Mouse (Mus musculus) kidney, adult 2 months (tissue): ENCODE results near the gene 4930595D18Rik. TPM values are rescaled to one million over a fixed set of nuclear protein-coding genes. Genes with fewer than 3 reads are reported as not detected.
A peak's percentile ranks its signal among the peaks of the same experiment; 100 is the strongest.

Source experiments
- DNase-seq: peaks from one replicate; pipeline ENCODE4 v3.0.0; 2021
- H3K27ac ChIP-seq: fragments of 200-500 bp; 2 replicates; pipeline ENCODE4 v1.5.1; 2012; ENCODE audit warnings: low read depth, low read length, control low read depth, inconsistent platforms; ENCODE audit not compliant: insufficient read depth
- H3K27me3 ChIP-seq: fragments of 200-500 bp; replicated peaks from 2 replicates; pipeline ENCODE4 v1.6.1; 2012; ENCODE audit warnings: mild to moderate bottlenecking, moderate library complexity, low read length, inconsistent platforms; ENCODE audit not compliant: control insufficient read depth, insufficient read depth
- H3K36me3 ChIP-seq: fragments of 200-500 bp; 2 replicates; pipeline ENCODE4 v1.6.1; 2012; ENCODE audit warnings: mild to moderate bottlenecking, moderate library complexity, low read length, inconsistent platforms; ENCODE audit not compliant: control insufficient read depth, insufficient read depth
- H3K4me1 ChIP-seq: fragments of 200-500 bp; 2 replicates; pipeline ENCODE4 v1.6.1; 2011; ENCODE audit warnings: low read length; ENCODE audit not compliant: control insufficient read depth, insufficient read depth
- H3K4me3 ChIP-seq: fragments of 200-500 bp; 2 replicates; pipeline ENCODE4 v1.5.1; 2011; ENCODE audit warnings: mild to moderate bottlenecking, low read depth, low read length, control low read depth; ENCODE audit not compliant: insufficient read depth
- CTCF ChIP-seq: fragments of 200-500 bp; conservative IDR thresholded peaks from 2 replicates; pipeline ENCODE4 v1.5.1; 2011; ENCODE audit warnings: low read depth, mild to moderate bottlenecking, control low read depth, low read length, moderate library complexity, mixed read lengths; ENCODE audit not compliant: insufficient read depth, insufficient read length
- POLR2A ChIP-seq: fragments of 200-500 bp; IDR thresholded peaks from one replicate; pipeline ENCODE4 v1.6.1; 2011; ENCODE audit warnings: low read depth, low read length, control low read depth
- WGBS: fragments of 180-500 bp; shearing (Covaris S2); methylation state at CpG from one replicate; pipeline ENCODE4 v1.1.7; 2018; 5-methylcytosine and 5-hydroxymethylcytosine counted together
- polyA plus RNA-seq: library from polyadenylated mRNA; depleted of rRNA; stranded (reverse); fragments of >200 nt; gene quantifications from 2 replicates; pipeline ENCODE4 v1.2.3, GENCODE M21; 2012

The 4930595D18Rik gene
- polyA plus RNA-seq, 1 experiment, result not detected

- Histone ChIP-seq H3K4me3 (no peak overlapping the region), H3K27me3 (no peaks in the 10 kb centered on the region), H3K36me3 (no peaks in the 10 kb centered on the region), H3K27ac (no peak overlapping the region), H3K4me1 (no peaks in the 10 kb centered on the region)
- DNase-seq, result peak; percentile 17
- WGBS, result 79% methylated on average over 2 of the region's 2 CpGs
- TF ChIP-seq POLR2A, result no peak
- peak; percentile 50 for TF ChIP-seq CTCF
These were observed 47.2 kb downstream of the 4930595D18Rik start for GRCm38 (mm10) chr12:111137079-111137478.

DNA sequence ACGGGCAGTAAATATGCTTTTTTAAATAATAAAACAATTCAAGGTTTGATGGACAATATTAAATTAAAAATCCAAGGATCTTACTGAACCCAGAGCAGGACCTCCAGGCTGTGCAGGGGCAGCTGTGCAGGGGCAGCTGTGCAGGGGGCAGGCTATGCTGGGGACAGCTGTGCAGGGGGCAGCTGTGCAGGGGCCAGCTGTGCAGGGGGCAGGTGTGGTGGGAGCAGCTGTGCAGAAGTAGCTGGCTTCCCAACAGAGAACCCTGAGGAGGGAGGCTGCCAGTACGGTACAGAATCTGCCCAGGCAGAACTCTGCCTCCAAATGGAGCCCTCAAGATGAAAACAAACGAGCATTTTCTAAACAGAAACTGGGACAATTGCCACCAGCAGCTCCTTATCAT lies 48.3 kb downstream of the 4930595D18Rik start:
- no peaks in the 10 kb centered on the region for H3K36me3 ChIP-seq
- H3K27me3 ChIP-seq, result no peaks in the 10 kb centered on the region
- WGBS, result 79% methylated on average over 3 of the region's 3 CpGs
- no peaks in the 10 kb centered on the region for H3K4me1 ChIP-seq
- no peak overlapping the region for H3K27ac ChIP-seq
- no peak for DNase-seq
- H3K4me3 ChIP-seq, result no peak overlapping the region
- TF ChIP-seq CTCF, result no peak
- no peak for TF ChIP-seq POLR2A

DNA sequence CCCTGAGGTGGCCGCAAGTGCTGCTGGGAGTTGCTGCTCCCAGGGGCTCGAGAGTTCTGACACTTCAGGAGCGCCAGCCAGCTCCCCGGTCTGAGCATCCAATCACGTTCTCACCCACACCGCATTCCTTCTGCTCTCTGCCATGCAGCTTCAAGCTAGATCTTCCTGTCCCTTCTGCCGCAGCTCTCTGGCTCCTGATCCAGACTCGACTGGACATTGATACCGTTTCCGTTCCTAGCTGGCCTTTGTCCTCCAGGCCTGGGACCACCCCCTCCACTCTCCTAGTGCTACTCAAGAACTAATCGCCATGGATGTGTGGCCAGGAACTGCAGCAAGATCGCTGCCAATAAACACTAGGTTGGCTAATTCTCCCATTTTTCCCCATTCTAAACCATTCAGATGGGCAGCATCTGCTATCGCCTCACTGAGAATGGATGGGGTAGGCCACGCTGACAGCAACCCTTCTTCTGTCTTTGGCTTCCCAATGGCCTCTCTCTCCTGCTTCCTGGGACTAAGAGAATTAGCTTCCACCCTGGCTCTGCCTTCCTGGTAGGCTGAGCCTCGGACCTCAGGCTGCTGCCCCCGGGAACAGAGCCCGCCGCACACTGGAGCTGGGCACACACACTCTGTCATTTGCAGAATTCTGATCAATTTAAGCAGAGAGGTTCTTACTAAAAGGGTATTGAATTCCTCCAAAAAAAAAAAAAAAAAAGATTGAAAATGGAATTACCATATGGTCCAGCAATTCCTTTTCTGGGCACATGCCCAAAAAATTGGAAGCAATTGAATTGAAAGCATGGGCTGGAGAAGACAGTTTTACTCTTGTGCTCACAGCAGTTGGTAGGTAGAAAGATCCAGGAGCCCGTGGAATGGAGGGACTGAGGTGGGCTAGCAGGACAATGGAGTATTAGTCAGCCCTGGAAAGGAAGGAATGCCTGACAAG lies 49.2 kb downstream of the 4930595D18Rik start:
- Histone ChIP-seq H3K4me3 (no peak overlapping the region), H3K27ac (no peak overlapping the region), H3K4me1 (no peaks in the 10 kb centered on the region), H3K27me3 (no peaks in the 10 kb centered on the region), H3K36me3 (no peaks in the 10 kb centered on the region)
- WGBS, result 61% methylated on average over 19 of the region's 19 CpGs
- peak; percentile 29 for DNase-seq
- TF ChIP-seq CTCF (no peak), POLR2A (no peak)

GRCm38 (mm10) chr12:111134169-111134568 lies 50.1 kb downstream of the 4930595D18Rik start:
- H3K36me3 ChIP-seq, result no peaks in the 10 kb centered on the region
- no peak overlapping the region for H3K27ac ChIP-seq
- no peak overlapping the region for H3K4me3 ChIP-seq
- 88% methylated on average over 7 of the region's 7 CpGs for WGBS
- no peaks in the 10 kb centered on the region for H3K4me1 ChIP-seq
- TF ChIP-seq CTCF, result no peak
- no peak for TF ChIP-seq POLR2A
- DNase-seq, result peak; percentile 30
- no peaks in the 10 kb centered on the region for H3K27me3 ChIP-seq

- DNase-seq, result peak; percentile 62
- H3K27ac ChIP-seq, result no peak overlapping the region
- H3K4me1 ChIP-seq, result no peaks in the 10 kb centered on the region
- H3K27me3 ChIP-seq, result no peaks in the 10 kb centered on the region
- no peak overlapping the region for H3K4me3 ChIP-seq
- WGBS, result 57% methylated on average over 6 of the region's 6 CpGs
- no peaks in the 10 kb centered on the region for H3K36me3 ChIP-seq
- TF ChIP-seq CTCF (no peak), POLR2A (no peak)
These were observed 58.6 kb downstream of the 4930595D18Rik start for GRCm38 (mm10) chr12:111125666-111126065.

DNA sequence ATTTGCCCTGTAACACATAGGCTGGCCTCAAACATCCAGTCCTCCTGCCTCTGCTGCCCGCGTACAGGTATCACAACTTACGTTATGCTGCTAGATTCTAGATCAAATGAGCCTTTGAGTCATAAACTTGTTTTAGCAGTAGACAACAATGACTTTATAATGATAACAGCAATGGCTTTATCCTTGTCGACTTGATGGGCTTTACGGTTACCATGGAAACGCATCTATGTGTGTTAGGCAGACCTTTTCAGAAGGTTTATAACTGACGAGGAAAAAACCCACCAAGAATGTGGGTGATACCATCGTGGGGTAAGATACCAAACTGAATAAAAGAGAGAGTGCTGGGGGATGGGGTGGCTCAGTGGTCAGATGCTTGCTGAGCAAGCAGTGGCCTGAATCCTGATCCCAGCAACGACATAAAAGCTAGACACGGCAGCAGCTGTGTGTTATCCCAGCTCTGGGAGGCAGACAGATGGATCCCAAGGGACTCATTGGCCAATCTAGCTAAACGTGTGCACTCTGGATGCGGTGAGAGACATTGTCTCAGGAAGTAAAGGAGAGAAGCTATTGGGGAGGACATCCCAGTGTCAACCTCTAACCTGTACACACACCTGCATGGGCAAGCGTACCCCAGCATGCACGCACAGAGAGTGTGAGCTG lies 59.6 kb downstream of the 4930595D18Rik start:
- H3K27ac ChIP-seq, result no peak overlapping the region
- H3K4me1 ChIP-seq, result no peaks in the 10 kb centered on the region
- no peaks in the 10 kb centered on the region for H3K36me3 ChIP-seq
- 76% methylated on average over 14 of the region's 14 CpGs for WGBS
- peak; percentile 33 for DNase-seq
- no peak overlapping the region for H3K4me3 ChIP-seq
- no peaks in the 10 kb centered on the region for H3K27me3 ChIP-seq
- TF ChIP-seq POLR2A (no peak), CTCF (no peak)

DNA sequence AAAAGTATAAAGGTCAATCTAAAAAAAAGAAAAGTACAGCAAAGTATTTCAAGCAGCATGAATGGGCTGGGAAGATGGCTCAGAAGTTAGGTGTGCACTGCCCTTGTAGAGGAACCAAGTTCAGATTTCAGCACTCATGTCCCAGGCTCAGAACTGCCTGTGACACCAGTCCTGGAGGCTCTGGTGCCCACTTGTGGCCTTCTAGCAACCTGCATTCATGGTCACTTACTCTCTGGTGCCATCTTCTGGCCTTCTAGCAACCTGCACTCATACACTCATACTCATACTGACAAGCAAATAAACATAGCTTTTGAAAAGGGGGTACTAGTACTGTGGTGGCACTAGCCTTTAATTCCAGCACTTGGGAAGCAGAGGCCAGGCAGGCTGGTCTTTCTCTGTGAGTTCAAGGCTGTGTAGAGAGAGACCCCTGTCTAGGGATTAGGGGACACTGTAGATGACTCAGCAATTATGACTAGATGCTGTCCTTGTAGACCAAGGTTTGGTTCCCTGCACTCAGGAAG lies 61.9 kb downstream of the 4930595D18Rik start:
- TF ChIP-seq CTCF (peak; percentile 84), POLR2A (no peak)
- H3K4me1 ChIP-seq, result no peaks in the 10 kb centered on the region
- peak; percentile 46 for DNase-seq
- H3K36me3 ChIP-seq, result no peaks in the 10 kb centered on the region
- no peak overlapping the region for H3K4me3 ChIP-seq
- no peak overlapping the region for H3K27ac ChIP-seq
- no peaks in the 10 kb centered on the region for H3K27me3 ChIP-seq
